Mouse (Mus musculus): ENCODE measurements at regions not wholly inside any gene's neighbourhood (a gene's known extent, or its start where the extent isn't known, plus 50 kb on each side); places are given as distances from the start of the nearest gene placed in this dataset.

DNA sequence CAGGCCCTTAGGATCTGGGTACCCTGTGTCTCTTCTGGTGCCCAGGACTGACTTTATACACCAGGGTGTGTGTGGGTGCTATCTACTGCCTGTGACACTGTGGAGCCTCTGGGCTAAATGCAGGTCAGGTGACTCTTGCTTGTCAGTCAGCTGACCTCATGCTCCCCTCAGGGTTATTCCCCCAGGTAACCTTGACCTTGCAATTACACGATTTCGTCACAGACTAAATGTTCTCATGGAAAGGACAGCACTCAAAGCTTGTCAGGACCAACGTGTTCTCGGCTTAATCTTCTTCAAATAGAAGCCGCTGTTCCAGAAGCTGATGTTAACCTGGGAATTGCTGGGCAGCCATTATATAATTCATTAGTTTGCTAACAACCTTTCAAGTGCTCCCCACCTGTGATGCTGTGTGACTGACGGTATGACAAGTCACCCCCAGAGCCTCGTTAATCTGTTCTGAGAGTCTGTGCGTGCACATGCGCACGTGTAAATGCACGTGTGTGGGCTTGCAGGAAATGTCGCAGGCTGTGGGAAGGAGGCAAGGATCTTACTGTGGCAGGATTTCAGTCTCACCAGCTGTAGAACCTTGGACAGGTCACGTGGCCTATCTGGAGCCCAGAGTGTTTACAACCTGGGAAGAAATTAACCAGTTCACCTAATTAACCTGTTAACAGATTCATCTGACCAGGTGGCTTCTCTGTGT, 188.2 kb downstream of the Uaca start:
- H3K4me3 ChIP-seq (ENCODE audit: low read depth, low read length), result no peak overlapping the region
- H3K9me3 ChIP-seq (ENCODE audit: low read depth, low read length), result no peaks in the 10 kb centered on the region
- no peaks in the 10 kb centered on the region for H3K36me3 ChIP-seq (ENCODE audit: insufficient read depth)
- H3K4me2 ChIP-seq, result no peak overlapping the region
- no peaks in the 10 kb centered on the region for H3K27me3 ChIP-seq (ENCODE audit: insufficient read depth, low read length)
- ATAC-seq (ENCODE audit: insufficient read depth) (no peak), DNase-seq (no peak)
- no peak overlapping the region for H3K27ac ChIP-seq (ENCODE audit: low read depth)
- no peak for TF ChIP-seq CTCF (IDR thresholded peaks at IDR 0.05; ENCODE audit: low read depth)
- no peak overlapping the region for H3K9ac ChIP-seq
- H3K4me1 ChIP-seq (ENCODE audit: insufficient read depth), result no peaks in the 10 kb centered on the region
- WGBS, result 51% methylated on average over 13 of the region's 13 CpGs

DNA sequence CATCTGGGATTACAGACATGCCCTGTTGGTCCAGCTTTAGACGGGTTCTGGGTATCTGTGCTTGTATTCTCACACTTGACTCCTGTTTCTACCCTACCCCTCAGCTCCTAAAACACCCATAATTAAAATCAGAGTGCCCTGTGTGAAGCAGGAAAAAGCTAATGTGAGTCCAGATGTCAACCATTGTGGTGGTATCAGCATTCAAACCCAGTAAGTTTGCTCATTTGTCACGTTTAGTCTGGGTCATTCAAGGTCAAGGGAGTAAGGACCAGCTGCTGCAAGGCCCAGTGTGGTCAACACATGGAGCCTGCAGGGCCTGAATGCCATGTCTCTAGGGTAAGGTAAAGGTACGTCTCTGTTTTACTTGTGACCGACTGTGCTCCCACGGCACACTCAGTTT, 188.9 kb downstream of the Uaca start:
- Histone ChIP-seq H3K27ac (ENCODE audit: low read depth) (no peak overlapping the region), H3K36me3 (ENCODE audit: insufficient read depth) (no peaks in the 10 kb centered on the region), H3K27me3 (ENCODE audit: insufficient read depth, low read length) (no peaks in the 10 kb centered on the region), H3K4me3 (ENCODE audit: low read depth, low read length) (no peak overlapping the region), H3K9ac (no peak overlapping the region), H3K4me2 (no peak overlapping the region), H3K9me3 (ENCODE audit: low read depth, low read length) (no peaks in the 10 kb centered on the region), H3K4me1 (ENCODE audit: insufficient read depth) (no peaks in the 10 kb centered on the region)
- ATAC-seq (ENCODE audit: insufficient read depth) (no peak), DNase-seq (no peak)
- WGBS, result 62% methylated on average over 5 of the region's 5 CpGs
- no peak for TF ChIP-seq CTCF (IDR thresholded peaks at IDR 0.05; ENCODE audit: low read depth)

DNA sequence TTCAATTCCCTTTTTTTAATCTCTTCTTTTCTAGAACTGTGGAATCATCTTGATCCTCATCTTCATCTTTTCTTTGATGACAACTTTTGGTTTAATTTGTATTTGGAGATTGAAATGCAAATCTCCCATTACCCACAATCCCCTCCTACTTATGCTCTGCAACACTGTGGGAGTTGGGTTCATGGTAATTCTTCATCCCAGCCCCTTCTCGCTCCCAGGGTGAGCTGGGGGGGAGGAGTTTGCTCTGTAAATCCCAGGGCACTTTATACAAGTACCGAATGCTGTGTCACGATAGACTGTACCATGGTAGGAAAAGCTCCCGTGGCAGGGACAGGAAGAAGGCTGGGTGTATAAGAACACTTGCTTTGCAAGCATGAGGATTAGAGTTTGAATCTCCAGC, 193.8 kb downstream of the Uaca start:
- no peaks in the 10 kb centered on the region for H3K36me3 ChIP-seq (ENCODE audit: insufficient read depth)
- H3K27me3 ChIP-seq (ENCODE audit: insufficient read depth, low read length), result no peaks in the 10 kb centered on the region
- DNase-seq (no peak), ATAC-seq (ENCODE audit: insufficient read depth) (no peak)
- no peak for TF ChIP-seq CTCF (IDR thresholded peaks at IDR 0.05; ENCODE audit: low read depth)
- H3K9ac ChIP-seq, result no peak overlapping the region
- H3K27ac ChIP-seq (ENCODE audit: low read depth), result no peak overlapping the region
- H3K4me2 ChIP-seq, result no peak overlapping the region
- no peaks in the 10 kb centered on the region for H3K4me1 ChIP-seq (ENCODE audit: insufficient read depth)
- no peak overlapping the region for H3K4me3 ChIP-seq (ENCODE audit: low read depth, low read length)
- H3K9me3 ChIP-seq (ENCODE audit: low read depth, low read length), result no peaks in the 10 kb centered on the region
- WGBS, result 47% methylated on average over 4 of the region's 4 CpGs

DNA sequence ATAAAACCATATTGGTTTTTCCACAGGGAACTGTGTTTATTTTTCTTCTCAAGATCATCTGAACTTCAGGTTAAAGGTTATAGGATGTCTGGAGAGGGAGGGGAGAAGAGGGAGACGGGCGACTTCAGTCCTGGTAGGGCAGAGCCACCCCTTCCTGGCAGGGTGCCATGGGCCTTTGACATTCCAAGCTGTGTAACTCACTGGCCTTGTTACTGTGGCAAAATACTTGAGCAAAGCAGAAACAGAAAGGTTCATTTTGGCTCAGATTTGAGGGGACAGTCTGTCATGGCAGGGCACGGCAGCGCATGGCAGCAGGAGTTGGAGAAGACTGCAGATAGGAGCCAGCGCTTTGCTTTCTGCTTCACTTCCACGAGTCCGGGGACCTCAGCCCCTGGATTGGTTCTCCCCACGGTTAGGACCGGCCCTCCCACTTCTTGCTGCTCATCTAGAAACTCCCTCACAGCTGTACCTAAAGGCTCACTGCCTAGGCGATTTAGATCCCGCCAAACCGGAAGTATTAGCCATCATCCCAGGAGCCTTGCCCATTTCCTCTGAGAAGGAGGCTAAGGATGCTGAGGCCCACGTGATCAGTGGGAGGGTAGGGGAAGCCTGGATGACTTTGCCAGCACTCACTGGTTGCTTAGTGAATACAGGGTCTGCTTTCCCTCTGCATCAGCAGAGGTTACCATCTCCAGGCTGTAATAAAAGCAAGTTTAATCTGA, 195.5 kb downstream of the Uaca start:
- Histone ChIP-seq H3K4me2 (peak overlapping the region; percentile 18; the same call in 1 of the 2 replicates), H3K27me3 (ENCODE audit: insufficient read depth, low read length) (no peaks in the 10 kb centered on the region)
- WGBS, result 25% methylated on average over 13 of the region's 13 CpGs

DNA sequence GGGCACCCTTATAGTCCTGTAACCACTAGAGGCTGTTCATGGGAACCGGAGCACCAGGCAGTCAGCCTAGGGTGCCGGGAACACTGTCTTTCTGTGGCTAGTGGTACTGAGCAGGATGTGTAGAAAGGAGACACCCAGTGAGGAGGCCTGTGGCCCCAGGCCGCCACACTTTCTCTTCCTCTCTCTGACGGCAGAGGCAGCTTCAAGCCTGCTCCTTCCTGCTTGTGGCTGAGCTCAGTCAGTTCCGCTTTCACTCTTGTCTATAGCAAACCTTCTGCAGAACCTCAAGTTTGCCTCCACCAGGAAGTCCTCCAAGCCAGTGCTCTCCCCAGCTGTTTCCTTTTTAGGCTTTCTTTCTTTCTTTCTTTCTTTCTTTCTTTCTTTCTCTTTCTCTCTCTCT, 197.2 kb downstream of the Uaca start:
- Histone ChIP-seq H3K4me3 (ENCODE audit: low read depth, low read length) (no peak overlapping the region), H3K4me2 (no peak overlapping the region), H3K9ac (no peak overlapping the region), H3K4me1 (ENCODE audit: insufficient read depth) (no peaks in the 10 kb centered on the region), H3K27me3 (ENCODE audit: insufficient read depth, low read length) (no peaks in the 10 kb centered on the region), H3K9me3 (ENCODE audit: low read depth, low read length) (no peaks in the 10 kb centered on the region), H3K36me3 (ENCODE audit: insufficient read depth) (no peaks in the 10 kb centered on the region), H3K27ac (ENCODE audit: low read depth) (no peak overlapping the region)
- no peak for TF ChIP-seq CTCF (IDR thresholded peaks at IDR 0.05; ENCODE audit: low read depth)
- ATAC-seq (ENCODE audit: insufficient read depth) (no peak), DNase-seq (no peak)
- WGBS, result 68% methylated on average over 5 of the region's 5 CpGs

More for the DNA sequence above, 195.5 kb downstream of the Uaca start:
- no peak overlapping the region for H3K4me3 ChIP-seq (ENCODE audit: low read depth, low read length)
- no peaks in the 10 kb centered on the region for H3K9me3 ChIP-seq (ENCODE audit: low read depth, low read length)
- no peaks in the 10 kb centered on the region for H3K4me1 ChIP-seq (ENCODE audit: insufficient read depth)
- no peak overlapping the region for H3K9ac ChIP-seq
- no peaks in the 10 kb centered on the region for H3K36me3 ChIP-seq (ENCODE audit: insufficient read depth)
- TF ChIP-seq CTCF (IDR thresholded peaks at IDR 0.05; ENCODE audit: low read depth), result no peak
- no peak overlapping the region for H3K27ac ChIP-seq (ENCODE audit: low read depth)
- 0 out of 2 replicates have a peak, but pooled peaks have one; percentile 44 for ATAC-seq (ENCODE audit: insufficient read depth)
- peak; percentile 71 for DNase-seq

DNA sequence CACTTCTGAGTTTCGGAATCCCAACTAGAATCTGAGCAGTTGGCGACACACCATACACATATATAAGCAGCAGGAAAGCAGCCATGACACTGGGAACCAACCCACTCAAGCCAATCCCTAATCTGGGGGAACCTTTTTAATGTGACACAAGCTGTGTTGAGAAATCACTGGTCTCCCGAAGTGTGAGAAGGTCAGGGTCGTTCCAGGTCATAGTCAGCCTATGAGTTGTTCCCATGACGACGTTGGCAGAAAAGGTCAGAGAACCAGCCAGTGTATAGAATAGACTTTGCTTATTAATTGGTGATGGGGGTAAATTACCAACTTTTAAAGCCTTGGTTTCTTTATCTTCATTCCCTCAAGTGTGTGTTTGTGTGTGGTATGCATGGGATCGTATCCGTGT, 199.3 kb downstream of the Uaca start:
- ATAC-seq (ENCODE audit: insufficient read depth) (no peak), DNase-seq (no peak)
- H3K9ac ChIP-seq, result no peak overlapping the region
- WGBS, result 69% methylated on average over 8 of the region's 8 CpGs
- no peaks in the 10 kb centered on the region for H3K27me3 ChIP-seq (ENCODE audit: insufficient read depth, low read length)
- H3K36me3 ChIP-seq (ENCODE audit: insufficient read depth), result no peaks in the 10 kb centered on the region
- H3K4me3 ChIP-seq (ENCODE audit: low read depth, low read length), result no peak overlapping the region
- H3K4me2 ChIP-seq, result no peak overlapping the region
- TF ChIP-seq CTCF (IDR thresholded peaks at IDR 0.05; ENCODE audit: low read depth), result no peak
- no peaks in the 10 kb centered on the region for H3K4me1 ChIP-seq (ENCODE audit: insufficient read depth)
- no peaks in the 10 kb centered on the region for H3K9me3 ChIP-seq (ENCODE audit: low read depth, low read length)
- no peak overlapping the region for H3K27ac ChIP-seq (ENCODE audit: low read depth)

DNA sequence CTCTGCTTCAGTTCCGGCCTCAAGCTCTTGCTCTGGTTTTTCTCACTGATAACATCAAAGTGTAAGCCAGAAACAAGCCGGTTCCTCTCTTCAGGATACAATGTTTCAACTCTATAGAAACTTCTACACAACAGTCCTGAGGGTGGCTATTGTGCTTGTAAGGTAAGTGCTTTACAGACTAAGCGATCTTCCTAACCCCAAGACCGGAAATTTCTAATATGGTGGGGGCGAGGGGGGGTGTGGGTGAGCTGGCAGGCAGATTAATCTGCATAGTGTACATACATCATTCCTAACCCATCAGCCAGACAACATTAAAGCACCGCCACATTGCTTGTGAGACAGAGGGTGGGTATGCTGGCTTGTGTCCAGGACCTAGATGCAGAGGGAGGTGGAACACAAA, 200.8 kb downstream of the Uaca start:
- Histone ChIP-seq H3K9me3 (ENCODE audit: low read depth, low read length) (no peaks in the 10 kb centered on the region), H3K36me3 (ENCODE audit: insufficient read depth) (no peaks in the 10 kb centered on the region), H3K27ac (ENCODE audit: low read depth) (no peak overlapping the region), H3K4me1 (ENCODE audit: insufficient read depth) (no peaks in the 10 kb centered on the region), H3K27me3 (ENCODE audit: insufficient read depth, low read length) (no peaks in the 10 kb centered on the region), H3K9ac (no peak overlapping the region), H3K4me2 (no peak overlapping the region), H3K4me3 (ENCODE audit: low read depth, low read length) (no peak overlapping the region)
- 49% methylated on average over 6 of the region's 6 CpGs for WGBS
- DNase-seq (no peak), ATAC-seq (ENCODE audit: insufficient read depth) (no peak)
- TF ChIP-seq CTCF (IDR thresholded peaks at IDR 0.05; ENCODE audit: low read depth), result no peak

All from lung, embryonic 14.5 days (tissue).